Mouse (Mus musculus) brown adipose tissue, adult 24 weeks (tissue): ENCODE data around the gene Wdr27. TPM values are rescaled to one million over a fixed set of nuclear protein-coding genes. Genes with fewer than 3 reads are reported as not detected.
"Not testable (repeated sequence)": the region's sequence is repeated elsewhere in the genome, so short reads cannot be mapped to it uniquely, and the experiment has no call there.

Experiments
- H3K27ac ChIP-seq: fragments of 200-500 bp; replicated peaks from 2 replicates; pipeline ENCODE4 v1.5.1; 2012; ENCODE audit warnings: low read depth, mild to moderate bottlenecking, low read length
- H3K4me1 ChIP-seq: fragments of 200-500 bp; 2 replicates; pipeline ENCODE4 v1.6.1; 2012; ENCODE audit warnings: low read length, mixed read lengths; ENCODE audit not compliant: control insufficient read depth, insufficient read depth, insufficient read length
- H3K4me3 ChIP-seq: fragments of 200-500 bp; 2 replicates; pipeline ENCODE4 v1.5.1; 2012; ENCODE audit warnings: low read depth, mild to moderate bottlenecking, low read length, moderate library complexity; ENCODE audit not compliant: insufficient read depth
- polyA plus RNA-seq: library from polyadenylated mRNA; stranded (reverse); fragments of >200 nt; gene quantifications from 2 replicates; pipeline ENCODE4 v1.2.4, GENCODE M21; 2012; ENCODE audit not compliant: missing spikeins, insufficient read depth, insufficient read length

Wdr27 gene
- polyA plus RNA-seq, 1 experiment: 2.7 TPM

GRCm38 (mm10) chr17:14944551-14944950, 1.6 kb upstream of the Wdr27 start:
- Histone ChIP-seq H3K4me1 (peaks cover 8% of the 10 kb centered on the region), H3K4me3 (no peak overlapping the region), H3K27ac (no peak overlapping the region)

- peak overlapping the region; percentile 73 for H3K27ac ChIP-seq
These were observed 736 bp upstream of the Wdr27 start for GRCm38 (mm10) chr17:14943729-14944059.

GRCm38 (mm10) chr17:14942181-14942580, 777 bp downstream of the Wdr27 start:
- not testable (repeated sequence) for H3K4me3 ChIP-seq, H3K27ac ChIP-seq, H3K4me1 ChIP-seq

More at GRCm38 (mm10) chr17:14943729-14944059, 736 bp upstream of the Wdr27 start:
- Histone ChIP-seq H3K4me1 (peaks cover 8% of the 10 kb centered on the region), H3K4me3 (peak overlapping the region; percentile 84)

GRCm38 (mm10) chr17:14935841-14936605, 6.9 kb downstream of the Wdr27 start:
- H3K4me3 ChIP-seq: no peak overlapping the region
- no peaks in the 10 kb centered on the region for H3K4me1 ChIP-seq
- H3K27ac ChIP-seq: no peak overlapping the region

- H3K4me3 ChIP-seq, H3K4me1 ChIP-seq, H3K27ac ChIP-seq: not testable (repeated sequence)
These were observed 7.7 kb downstream of the Wdr27 start for GRCm38 (mm10) chr17:14935280-14935679.

GRCm38 (mm10) chr17:14931469-14931868, 11.5 kb downstream of the Wdr27 start:
- H3K4me1 ChIP-seq: no peaks in the 10 kb centered on the region
- H3K4me3 ChIP-seq: no peak overlapping the region
- no peak overlapping the region for H3K27ac ChIP-seq

GRCm38 (mm10) chr17:14930697-14931096, 12.3 kb downstream of the Wdr27 start:
- Histone ChIP-seq H3K4me3 (no peak overlapping the region), H3K27ac (no peak overlapping the region)

GRCm38 (mm10) chr17:14928631-14929030, 14.3 kb downstream of the Wdr27 start:
- no peaks in the 10 kb centered on the region for H3K4me1 ChIP-seq
- no peak overlapping the region for H3K27ac ChIP-seq
- H3K4me3 ChIP-seq: no peak overlapping the region

More at GRCm38 (mm10) chr17:14930697-14931096, 12.3 kb downstream of the Wdr27 start:
- H3K4me1 ChIP-seq: no peaks in the 10 kb centered on the region

- Histone ChIP-seq H3K27ac (no peak overlapping the region), H3K4me3 (no peak overlapping the region), H3K4me1 (no peaks in the 10 kb centered on the region)
These were observed 15.2 kb downstream of the Wdr27 start for GRCm38 (mm10) chr17:14927644-14928218.

GRCm38 (mm10) chr17:14921582-14921981, 21.4 kb downstream of the Wdr27 start:
- H3K4me3 ChIP-seq: no peak overlapping the region
- H3K27ac ChIP-seq: no peak overlapping the region
- no peaks in the 10 kb centered on the region for H3K4me1 ChIP-seq

- no peaks in the 10 kb centered on the region for H3K4me1 ChIP-seq
- no peak overlapping the region for H3K27ac ChIP-seq
These were observed 25.1 kb downstream of the Wdr27 start for GRCm38 (mm10) chr17:14917866-14918265.

GRCm38 (mm10) chr17:14914401-14914800, 28.6 kb downstream of the Wdr27 start:
- H3K27ac ChIP-seq: no peak overlapping the region
- no peaks in the 10 kb centered on the region for H3K4me1 ChIP-seq
- H3K4me3 ChIP-seq: no peak overlapping the region

More at GRCm38 (mm10) chr17:14917866-14918265, 25.1 kb downstream of the Wdr27 start:
- H3K4me3 ChIP-seq: no peak overlapping the region

- H3K4me3 ChIP-seq: no peak overlapping the region
- H3K27ac ChIP-seq: no peak overlapping the region
- H3K4me1 ChIP-seq: no peaks in the 10 kb centered on the region
These were observed 30.0 kb downstream of the Wdr27 start for GRCm38 (mm10) chr17:14912981-14913380.

- H3K4me1 ChIP-seq: no peaks in the 10 kb centered on the region
- no peak overlapping the region for H3K27ac ChIP-seq
- no peak overlapping the region for H3K4me3 ChIP-seq
These were observed 30.5 kb downstream of the Wdr27 start for GRCm38 (mm10) chr17:14912420-14912819.

GRCm38 (mm10) chr17:14910771-14911170, 32.2 kb downstream of the Wdr27 start:
- Histone ChIP-seq H3K27ac (no peak overlapping the region), H3K4me1 (no peaks in the 10 kb centered on the region), H3K4me3 (no peak overlapping the region)

- Histone ChIP-seq H3K27ac (no peak overlapping the region), H3K4me1 (no peaks in the 10 kb centered on the region)
These were observed 33.6 kb downstream of the Wdr27 start for GRCm38 (mm10) chr17:14909331-14909730.

More at GRCm38 (mm10) chr17:14909331-14909730, 33.6 kb downstream of the Wdr27 start:
- H3K4me3 ChIP-seq: no peak overlapping the region
